Mouse (Mus musculus) fat pad, adult 2 months (tissue): ENCODE measurements around the gene Larp4.
"Not testable (repeated sequence)": the region's sequence is repeated elsewhere in the genome, so short reads cannot be mapped to it uniquely, and the experiment has no call there.

Source experiments
- DNase-seq: peaks from one replicate; pipeline ENCODE4 v3.0.0-alpha.2; 2011; ENCODE audit warnings: low read depth, low spot score; ENCODE audit errors: extremely low read depth

Gene Larp4

GRCm38 (mm10) chr15:99969765-99970164 lies at the start of gene Larp4:
Gene Larp4, plus strand, starts transcription at chr15:99970065.
- not testable (repeated sequence) for DNase-seq

GRCm38 (mm10) chr15:99931231-99931630 lies 38.6 kb upstream of the Larp4 start:
- no peak for DNase-seq

GRCm38 (mm10) chr15:99934501-99934900 lies 35.4 kb upstream of the Larp4 start:
- DNase-seq: no peak

- no peak for DNase-seq
Measured at GRCm38 (mm10) chr15:99936659-99937058, 33.2 kb upstream of the Larp4 start.

GRCm38 (mm10) chr15:99937841-99938240 lies 32.0 kb upstream of the Larp4 start:
- DNase-seq: no peak

GRCm38 (mm10) chr15:99940426-99940825 lies 29.4 kb upstream of the Larp4 start:
- no peak for DNase-seq

DNA sequence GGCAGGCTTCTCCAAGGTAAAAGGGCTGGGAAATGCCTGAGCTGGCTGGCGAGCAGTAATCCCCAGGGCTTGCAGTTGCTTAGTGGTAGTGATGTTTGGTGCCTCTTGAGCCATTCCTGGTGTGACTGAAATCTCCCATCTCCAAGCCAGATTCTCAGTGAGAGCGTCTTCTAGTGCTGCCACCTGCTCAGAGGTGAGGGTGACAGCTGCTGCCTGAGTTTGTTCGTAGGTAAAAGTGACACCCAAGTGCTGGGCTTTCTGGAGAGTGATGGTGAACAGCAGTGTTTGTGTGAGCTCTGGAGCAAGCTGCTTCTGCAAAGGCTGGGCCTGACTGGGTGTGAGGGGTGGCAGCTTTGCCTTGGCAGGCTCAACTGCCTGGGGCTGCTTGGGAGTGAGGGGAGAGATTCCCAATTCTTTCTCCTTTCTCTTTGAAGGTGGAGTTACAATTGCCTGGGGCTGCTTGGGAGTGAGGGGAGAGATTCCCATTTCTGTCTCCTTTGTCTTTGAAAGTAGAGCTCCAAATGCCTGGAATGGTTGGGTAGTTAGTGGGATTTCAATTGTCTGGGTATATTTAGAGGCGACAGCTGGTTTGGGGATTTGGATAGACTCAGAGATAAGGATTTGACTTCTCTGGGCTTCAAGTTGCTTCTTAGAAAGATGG lies 28.8 kb upstream of the Larp4 start:
- DNase-seq: no peak

DNA sequence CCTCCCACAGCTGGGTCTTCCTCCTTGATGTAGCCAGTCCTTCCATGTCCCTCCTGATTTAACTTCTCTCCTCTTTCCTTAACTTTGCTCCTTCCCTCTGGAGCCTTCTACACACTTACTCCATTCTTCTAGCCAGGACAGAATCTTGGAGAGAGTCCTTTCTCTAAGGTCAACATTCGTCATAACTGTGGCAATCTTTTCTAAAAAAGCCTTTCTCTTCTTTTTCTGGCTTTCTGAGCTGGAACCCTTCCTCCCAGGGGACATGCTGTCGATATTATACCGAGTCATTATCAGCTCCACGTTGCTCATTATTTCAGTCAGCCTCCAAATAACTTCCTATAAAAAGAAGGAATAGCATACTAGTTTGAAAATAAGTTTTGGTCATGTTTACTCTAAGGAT lies 14.5 kb upstream of the Larp4 start:
- no peak for DNase-seq

DNA sequence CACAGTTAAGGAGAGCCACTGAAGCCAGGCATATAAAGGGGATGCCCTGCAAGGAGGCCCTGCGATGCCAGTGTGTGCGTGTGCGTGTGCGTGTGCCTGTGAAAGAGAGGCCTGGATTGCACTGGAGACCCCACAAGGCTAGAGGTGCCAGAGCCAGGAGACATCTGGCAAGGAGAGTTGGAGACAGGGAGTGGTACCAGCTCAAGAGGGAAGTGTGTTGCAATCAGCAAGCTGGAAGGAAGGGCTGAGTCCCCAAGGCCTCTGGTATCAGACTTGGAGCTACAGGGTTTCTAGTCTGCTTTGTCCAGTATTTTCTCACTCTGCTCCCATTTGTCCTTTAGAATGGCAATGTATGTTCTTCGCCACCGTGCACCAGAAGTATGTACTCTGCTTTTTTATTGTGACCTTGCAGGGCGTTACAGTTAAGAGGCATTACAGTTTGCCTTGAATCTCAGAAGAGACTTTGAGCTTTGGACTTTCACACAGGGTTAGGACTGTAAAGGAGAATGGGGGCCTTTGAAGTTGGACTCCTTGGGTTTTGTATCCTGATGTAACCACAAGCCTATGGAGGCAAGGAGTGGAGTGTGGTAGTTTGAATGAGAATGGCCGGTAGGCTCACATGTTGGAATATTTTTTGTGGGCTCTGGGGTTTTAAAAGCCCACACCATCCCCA lies 4.6 kb upstream of the Larp4 start:
- no peak for DNase-seq

- DNase-seq: no peak
Measured at GRCm38 (mm10) chr15:99966961-99967360, 2.9 kb upstream of the Larp4 start, which contains the start of gene Fam186a. Gene Fam186a, minus strand, starts transcription at chr15:99967061.

DNA sequence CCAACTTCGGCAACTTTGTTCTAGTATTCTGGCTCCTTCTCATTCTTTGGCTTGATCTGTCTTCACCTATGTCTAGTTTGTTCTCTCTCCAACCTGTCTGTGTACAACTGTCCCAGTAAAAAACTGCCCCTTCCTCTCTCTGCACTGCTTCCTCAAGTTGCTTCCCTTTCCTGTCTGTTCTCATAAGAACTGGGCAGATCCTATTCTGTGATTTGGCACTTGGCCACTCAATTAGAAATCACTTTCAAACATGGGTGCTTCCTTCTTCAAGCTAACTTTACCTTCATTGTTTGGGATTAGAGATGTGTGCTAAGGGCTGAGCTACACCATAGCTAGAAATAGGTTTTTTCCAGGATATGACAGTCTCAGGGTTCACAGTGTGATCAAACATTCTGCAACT lies 741 bp downstream of the Larp4 start:
- no peak for DNase-seq

GRCm38 (mm10) chr15:99972361-99972988 lies 2.6 kb downstream of the Larp4 start:
- no peak for DNase-seq

GRCm38 (mm10) chr15:99972989-99973911 lies 3.4 kb downstream of the Larp4 start:
- no peak for DNase-seq

DNA sequence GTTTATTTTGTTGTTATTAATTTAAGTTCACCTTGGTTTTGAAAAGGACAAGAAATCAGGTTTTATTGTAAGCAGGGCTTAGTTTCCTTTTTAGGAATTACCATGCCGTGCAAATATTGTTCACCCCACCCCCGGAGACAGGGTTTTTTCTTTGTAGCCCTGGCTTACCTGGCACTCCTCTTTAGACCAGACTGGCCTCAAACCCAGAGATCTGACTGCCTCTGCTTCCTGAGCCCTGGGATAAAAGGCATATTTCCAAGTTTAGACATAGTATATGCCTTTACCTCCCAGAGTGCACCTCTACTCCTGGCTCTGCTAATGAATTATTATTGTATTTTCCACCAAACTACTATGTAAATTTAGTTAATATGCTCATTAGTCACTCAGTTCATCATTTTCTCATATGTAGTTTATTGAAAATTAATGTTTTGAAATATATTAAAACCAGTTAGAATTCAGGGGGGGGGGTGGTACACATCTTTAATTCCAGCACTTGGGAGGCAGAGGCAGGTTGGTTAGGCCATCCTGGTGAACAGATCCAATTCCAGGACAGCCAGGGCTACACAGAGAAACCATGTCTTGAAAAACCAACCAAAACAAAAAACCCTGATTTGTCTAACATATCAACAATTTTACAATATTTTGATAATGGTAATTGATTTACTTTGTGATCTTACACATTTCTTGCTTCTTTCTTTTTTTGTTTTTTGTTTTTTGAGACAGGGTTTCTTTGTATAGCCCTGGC lies 4.8 kb downstream of the Larp4 start:
- no peak for DNase-seq

- not testable (repeated sequence) for DNase-seq
Measured at GRCm38 (mm10) chr15:99976121-99976520, 6.3 kb downstream of the Larp4 start.

- DNase-seq: no peak
Measured at GRCm38 (mm10) chr15:99979266-99979665, 9.4 kb downstream of the Larp4 start.

DNA sequence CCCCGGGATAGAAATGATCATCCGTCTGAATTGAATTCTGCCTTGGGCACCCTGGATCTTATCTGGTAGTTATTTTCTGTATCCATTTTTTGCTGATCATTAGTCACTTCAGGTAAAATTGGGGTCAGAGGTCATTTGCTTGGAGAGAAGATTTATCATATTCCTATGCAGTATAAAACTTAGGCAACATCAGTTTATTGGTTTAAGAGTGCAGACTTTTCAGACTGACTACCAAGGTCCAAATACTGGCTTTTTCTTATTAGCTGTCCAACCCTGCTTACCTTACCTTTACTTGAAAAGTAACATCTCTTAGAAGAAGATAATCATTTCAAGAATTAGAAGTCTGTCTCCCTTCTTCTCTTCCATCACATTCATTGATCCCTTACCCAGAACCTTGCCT lies 9.8 kb downstream of the Larp4 start:
- no peak for DNase-seq

- DNase-seq: no peak
Measured at GRCm38 (mm10) chr15:99993100-99993499, 23.2 kb downstream of the Larp4 start.

DNA sequence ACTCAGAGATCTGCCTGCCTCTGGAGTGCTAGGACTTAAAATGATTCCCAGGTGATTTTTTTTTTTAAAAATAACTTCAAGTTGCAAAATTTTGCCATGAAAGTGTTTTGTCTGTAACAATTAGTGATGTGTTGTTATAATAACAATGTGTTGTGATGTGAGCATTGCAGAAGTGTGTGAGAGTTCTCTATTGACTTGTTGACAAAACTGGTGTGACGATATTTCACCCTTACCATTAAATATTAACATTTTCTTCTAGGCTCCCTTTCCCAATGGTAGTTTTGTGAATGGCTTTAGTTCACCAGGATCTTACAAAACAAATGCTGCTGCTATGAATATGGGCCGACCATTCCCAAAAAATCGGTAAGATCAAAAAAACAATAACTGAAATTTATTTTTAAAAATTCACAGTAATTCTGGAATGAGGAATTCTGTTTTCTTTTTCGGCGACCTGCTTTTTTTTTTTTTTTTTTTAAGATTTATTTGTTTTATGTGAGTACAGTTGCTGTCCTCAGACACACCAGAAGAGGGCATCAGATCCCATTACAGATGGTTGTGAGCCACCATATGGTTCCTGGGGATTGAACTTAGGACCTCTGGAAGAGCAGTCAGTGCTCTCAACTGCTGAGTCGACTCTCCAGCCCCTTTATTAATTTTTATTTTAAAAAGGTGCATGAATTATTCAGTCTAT lies 27.4 kb downstream of the Larp4 start:
- DNase-seq: no peak

GRCm38 (mm10) chr15:99999390-99999789 lies 29.5 kb downstream of the Larp4 start:
- DNase-seq: no peak
